Mouse (Mus musculus): ENCODE results near the gene Lipi.

GRCm38 (mm10) chr16:75617651-75618349, 31.9 kb upstream of the Lipi start:
- TF ChIP-seq GATA1 (IDR thresholded peaks at IDR 0.05; ENCODE audit: borderline replicate concordance, low read length) (no peak), FLI1 (IDR thresholded peaks at IDR 0.05; ENCODE audit: low read length) (no peak)
